Mouse (Mus musculus) lung, postnatal 0 days (tissue): ENCODE data around the gene Nkx2-3.

Experiments
- CTCF ChIP-seq: IDR thresholded peaks from 2 replicates; pipeline ENCODE4 v1.5.1; 2016; ENCODE audit warnings: antibody characterized with exemption, mild to moderate bottlenecking
- EP300 ChIP-seq: IDR thresholded peaks from 2 replicates; pipeline ENCODE4 v1.6.1; 2016; ENCODE audit warnings: antibody characterized with exemption, mild to moderate bottlenecking, control low read depth

DNA sequence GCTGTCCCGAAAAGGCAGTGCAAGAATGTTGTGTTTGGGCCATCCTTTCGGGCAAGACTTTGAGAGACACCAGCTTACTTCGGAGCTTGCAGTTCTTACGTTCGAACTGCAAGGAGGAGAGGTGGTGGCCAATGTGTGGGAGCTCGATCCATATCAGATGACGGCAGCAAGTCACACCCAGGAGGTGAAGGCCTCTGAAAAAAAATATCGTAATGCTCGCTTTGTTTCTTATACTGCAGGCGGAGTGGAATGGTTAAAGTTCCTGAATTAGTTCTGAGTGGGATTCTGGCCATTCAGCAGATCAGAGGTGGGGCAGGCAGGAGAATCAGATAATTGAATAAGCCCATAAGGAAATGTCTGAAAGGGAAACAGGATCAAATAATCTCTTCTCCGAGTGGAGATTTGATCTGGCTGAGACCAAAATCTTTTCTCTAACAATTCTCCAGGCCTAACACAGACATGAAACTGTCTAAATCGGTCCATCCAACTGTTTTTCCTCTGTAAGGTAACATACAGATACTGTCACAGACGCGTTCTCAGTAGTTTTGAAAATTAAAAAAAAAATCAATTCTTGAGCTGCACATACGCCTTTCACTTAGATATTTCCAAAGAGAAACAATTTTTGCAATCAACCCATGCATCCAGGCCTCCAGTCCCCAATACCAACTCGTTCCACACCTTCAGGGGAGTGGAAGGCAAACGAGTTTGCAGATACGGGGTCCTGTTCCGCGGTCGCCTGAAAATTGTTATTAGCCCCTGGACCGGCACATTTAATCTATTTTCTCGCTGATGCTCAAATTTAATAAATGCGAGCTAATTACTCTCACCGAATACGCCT, 1.4 kb downstream of the Nkx2-3 start:
- TF ChIP-seq EP300: no peak
- TF ChIP-seq CTCF: no peak
